Mouse (Mus musculus) midbrain, embryonic 15.5 days (tissue): Measurements from ENCODE around the gene Cep112. TPM values are rescaled to one million over a fixed set of nuclear protein-coding genes. Genes with fewer than 3 reads are reported as not detected.

Source experiments
- ATAC-seq: fragments of 200-750 bp; cut with Nextera tagmentation; replicated peaks from 2 replicates; pipeline ENCODE4 v1.8.0; 2017; ENCODE audit warnings: moderate TSS enrichment
- H3K27ac ChIP-seq: fragments of 300-500 bp; sonication (generic); 2 replicates; pipeline ENCODE4 v1.5.1; 2015; ENCODE audit warnings: mild to moderate bottlenecking, inconsistent platforms
- H3K27me3 ChIP-seq: fragments of 300-500 bp; sonication (generic); replicated peaks from 2 replicates; pipeline ENCODE4 v1.6.1; 2015; ENCODE audit warnings: inconsistent platforms
- H3K36me3 ChIP-seq: fragments of 300-500 bp; sonication (generic); replicated peaks from 2 replicates; pipeline ENCODE4 v1.6.1; 2015; ENCODE audit warnings: inconsistent platforms
- H3K4me1 ChIP-seq: fragments of 300-500 bp; sonication (generic); 2 replicates; pipeline ENCODE4 v1.6.1; 2015; ENCODE audit warnings: inconsistent platforms
- H3K4me2 ChIP-seq: fragments of 300-500 bp; sonication (generic); 2 replicates; pipeline ENCODE4 v1.6.1; 2015; ENCODE audit warnings: inconsistent platforms, mild to moderate bottlenecking, moderate library complexity
- H3K4me3 ChIP-seq: fragments of 300-500 bp; sonication (generic); 2 replicates; pipeline ENCODE4 v1.5.1; 2015; ENCODE audit warnings: mild to moderate bottlenecking, inconsistent platforms
- H3K9ac ChIP-seq: fragments of 300-500 bp; sonication (generic); 2 replicates; pipeline ENCODE4 v1.6.1; 2015; ENCODE audit warnings: mild to moderate bottlenecking, inconsistent platforms
- H3K9me3 ChIP-seq: fragments of 300-500 bp; sonication (generic); 2 replicates; pipeline ENCODE4 v1.6.1; 2016; ENCODE audit warnings: inconsistent platforms
- WGBS: fragments of 180-500 bp; shearing (Covaris S2); methylation state at CpG from one replicate; pipeline ENCODE4 v1.1.7; 2015; ENCODE audit warnings: mixed read lengths; 5-methylcytosine and 5-hydroxymethylcytosine counted together
- polyA plus RNA-seq: library from polyadenylated mRNA; unstranded; fragments of >200 nt; fragmentation: Nextera tagmentation; extraction: Ambion mirVana; gene quantifications from 2 replicates; pipeline ENCODE4 v1.2.1, GENCODE M21; 2015

Cep112 gene
- polyA plus RNA-seq, 1 experiment from 2014 or later: 29.7 TPM

DNA sequence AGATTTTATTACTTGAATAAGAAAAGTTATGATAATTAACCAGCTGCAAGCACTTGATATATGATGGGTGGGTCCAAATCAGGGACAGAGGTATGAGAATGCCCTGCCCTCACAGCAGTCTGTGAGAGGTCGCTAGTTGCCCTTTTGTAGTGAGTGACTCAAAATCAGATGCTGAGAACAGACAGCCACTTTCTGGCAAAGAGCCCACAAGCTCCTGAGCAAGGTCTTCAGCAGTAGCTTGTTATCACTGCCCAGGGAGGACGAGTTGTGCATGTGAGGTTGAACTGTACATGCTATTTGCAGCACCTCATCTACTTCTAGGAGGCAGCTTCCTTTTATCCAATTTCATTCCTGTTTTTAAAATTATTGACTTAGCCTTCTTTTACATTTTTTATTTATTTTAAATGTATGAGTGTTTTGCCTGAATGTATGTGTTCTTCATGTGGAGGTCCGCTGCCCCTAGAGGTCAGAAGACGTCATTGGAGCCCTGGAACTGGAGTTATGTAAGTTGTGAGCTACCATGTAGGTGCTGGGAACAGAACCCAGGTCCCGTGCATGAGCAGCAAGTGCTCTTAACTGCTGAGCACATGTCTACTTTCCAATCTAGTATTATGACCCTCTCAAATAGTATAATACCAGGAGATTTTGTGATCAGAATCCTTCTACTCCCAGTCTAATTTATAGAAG lies 200.7 kb downstream of the Cep112 start:
- H3K4me3 ChIP-seq: no peak overlapping the region
- 85% methylated on average over 5 of the region's 5 CpGs for WGBS
- no peak overlapping the region for H3K27ac ChIP-seq
- H3K9ac ChIP-seq: no peak overlapping the region
- no peaks in the 10 kb centered on the region for H3K36me3 ChIP-seq
- no peaks in the 10 kb centered on the region for H3K9me3 ChIP-seq
- peaks cover 19% of the 10 kb centered on the region; the same call in 1 of the 2 replicates for H3K4me1 ChIP-seq
- no peaks in the 10 kb centered on the region for H3K27me3 ChIP-seq
- ATAC-seq: no peak
- H3K4me2 ChIP-seq: no peak overlapping the region

DNA sequence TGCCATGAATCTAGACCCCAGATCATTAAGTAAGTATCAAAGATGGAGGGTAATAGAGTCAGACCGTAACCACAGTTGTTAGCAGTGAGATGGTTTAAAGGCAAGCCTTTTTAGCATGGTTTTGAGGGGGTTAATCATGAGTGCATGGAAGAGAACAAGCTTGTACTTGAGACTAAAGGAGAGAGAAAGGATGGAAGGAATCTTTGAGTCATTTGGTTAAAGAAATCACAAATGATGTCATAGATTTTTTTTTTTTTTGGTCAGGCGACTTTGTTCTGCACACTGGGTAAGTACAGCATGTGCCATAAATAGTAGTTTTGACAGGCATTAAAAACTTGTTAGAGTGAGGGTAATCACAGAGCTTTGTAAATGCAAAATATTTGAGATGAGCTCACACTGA lies 212.8 kb downstream of the Cep112 start:
- Histone ChIP-seq H3K27me3 (no peaks in the 10 kb centered on the region), H3K9me3 (no peaks in the 10 kb centered on the region), H3K4me3 (no peak overlapping the region), H3K36me3 (no peaks in the 10 kb centered on the region), H3K4me2 (no peak overlapping the region), H3K9ac (no peak overlapping the region), H3K4me1 (no peaks in the 10 kb centered on the region), H3K27ac (no peak overlapping the region)
- no peak for ATAC-seq
- WGBS: 78% methylated on average over 2 of the region's 2 CpGs

GRCm38 (mm10) chr11:108655574-108655973 lies 230.6 kb downstream of the Cep112 start:
- Histone ChIP-seq H3K36me3 (0 out of 2 replicates have a peak, but pooled peaks cover 3% of the 10 kb centered on the region), H3K27ac (no peak overlapping the region), H3K4me1 (no peaks in the 10 kb centered on the region), H3K9me3 (no peaks in the 10 kb centered on the region), H3K4me2 (no peak overlapping the region), H3K4me3 (no peak overlapping the region), H3K27me3 (no peaks in the 10 kb centered on the region), H3K9ac (no peak overlapping the region)
- 82% methylated on average over 2 of the region's 2 CpGs for WGBS
- ATAC-seq: no peak

DNA sequence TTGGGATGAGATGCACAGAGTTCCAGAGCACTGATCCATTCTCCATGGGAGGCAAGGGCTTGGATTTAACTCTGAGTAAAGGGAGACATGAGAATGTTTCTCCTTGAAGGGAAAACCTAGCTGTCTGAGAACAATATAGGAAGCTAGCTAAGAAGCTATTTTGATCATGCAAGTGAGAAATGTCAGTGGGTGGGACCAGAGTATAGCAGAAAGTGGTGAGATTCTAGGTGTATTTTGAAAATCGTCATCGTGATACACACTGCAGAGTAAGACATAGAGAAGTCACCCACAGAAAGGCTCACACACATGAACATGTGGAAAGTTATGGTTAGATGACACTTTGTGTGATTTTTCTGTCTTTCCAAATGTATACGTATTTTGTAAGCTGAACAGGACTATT lies 257.0 kb downstream of the Cep112 start:
- 98% methylated on average over 3 of the region's 3 CpGs for WGBS
- Histone ChIP-seq H3K9me3 (0 out of 2 replicates have a peak, but pooled peaks cover 2% of the 10 kb centered on the region), H3K27ac (no peak overlapping the region), H3K9ac (no peak overlapping the region), H3K36me3 (no peaks in the 10 kb centered on the region), H3K4me3 (no peak overlapping the region), H3K4me2 (no peak overlapping the region), H3K4me1 (no peaks in the 10 kb centered on the region), H3K27me3 (no peaks in the 10 kb centered on the region)
- ATAC-seq: no peak

DNA sequence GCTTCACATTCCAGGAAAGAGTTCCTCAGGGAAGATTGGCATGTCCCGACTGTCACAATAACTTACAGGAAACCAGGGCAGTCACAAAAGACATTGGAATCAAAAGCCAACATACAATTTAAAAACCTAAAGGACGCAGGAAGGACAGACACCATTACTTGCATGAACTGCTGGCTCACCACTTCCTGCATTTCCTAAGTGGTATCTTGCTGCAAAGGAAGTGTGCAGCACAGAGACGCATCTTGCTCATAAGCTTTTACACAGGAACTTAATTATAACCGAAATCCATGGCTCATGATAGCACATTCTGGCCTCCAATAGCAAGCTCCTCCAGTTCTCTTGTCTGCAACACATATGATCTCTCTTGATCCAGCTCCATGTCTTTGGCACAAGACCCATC lies 271.6 kb downstream of the Cep112 start:
- Histone ChIP-seq H3K4me2 (no peak overlapping the region), H3K9ac (no peak overlapping the region), H3K36me3 (no peaks in the 10 kb centered on the region), H3K4me3 (no peak overlapping the region), H3K4me1 (no peaks in the 10 kb centered on the region), H3K27ac (no peak overlapping the region), H3K9me3 (no peaks in the 10 kb centered on the region), H3K27me3 (no peaks in the 10 kb centered on the region)
- no peak for ATAC-seq
- 88% methylated on average over 4 of the region's 4 CpGs for WGBS

- H3K4me3 ChIP-seq: no peak overlapping the region
- WGBS: 28% methylated on average over 7 of the region's 7 CpGs
- 0 out of 2 replicates have a peak, but pooled peaks have one; percentile 60 for ATAC-seq
- H3K27me3 ChIP-seq: no peaks in the 10 kb centered on the region
- H3K9me3 ChIP-seq: no peaks in the 10 kb centered on the region
- H3K9ac ChIP-seq: no peak overlapping the region
- peak overlapping the region; percentile 40 for H3K27ac ChIP-seq
- no peak overlapping the region for H3K4me2 ChIP-seq
- no peaks in the 10 kb centered on the region for H3K36me3 ChIP-seq
- H3K4me1 ChIP-seq: peaks cover 12% of the 10 kb centered on the region
Observed at GRCm38 (mm10) chr11:108752301-108752700, 327.3 kb downstream of the Cep112 start.

GRCm38 (mm10) chr11:108752765-108753164 lies 327.8 kb downstream of the Cep112 start:
- WGBS: 83% methylated on average over 2 of the region's 2 CpGs
- H3K4me2 ChIP-seq: no peak overlapping the region
- no peaks in the 10 kb centered on the region for H3K36me3 ChIP-seq

GRCm38 (mm10) chr11:108753361-108754240 lies 328.6 kb downstream of the Cep112 start:
- no peak overlapping the region for H3K9ac ChIP-seq
- WGBS: 77% methylated on average over 7 of the region's 7 CpGs
- no peak overlapping the region for H3K4me3 ChIP-seq
- no peak overlapping the region for H3K27ac ChIP-seq
- no peak for ATAC-seq
- peaks cover 15% of the 10 kb centered on the region for H3K4me1 ChIP-seq
- H3K9me3 ChIP-seq: no peaks in the 10 kb centered on the region
- H3K27me3 ChIP-seq: no peaks in the 10 kb centered on the region
- no peaks in the 10 kb centered on the region for H3K36me3 ChIP-seq
- H3K4me2 ChIP-seq: no peak overlapping the region

More at GRCm38 (mm10) chr11:108752765-108753164, 327.8 kb downstream of the Cep112 start:
- Histone ChIP-seq H3K4me1 (peaks cover 12% of the 10 kb centered on the region), H3K9ac (no peak overlapping the region), H3K4me3 (no peak overlapping the region), H3K9me3 (no peaks in the 10 kb centered on the region), H3K27me3 (no peaks in the 10 kb centered on the region), H3K27ac (no peak overlapping the region)
- no peak for ATAC-seq

DNA sequence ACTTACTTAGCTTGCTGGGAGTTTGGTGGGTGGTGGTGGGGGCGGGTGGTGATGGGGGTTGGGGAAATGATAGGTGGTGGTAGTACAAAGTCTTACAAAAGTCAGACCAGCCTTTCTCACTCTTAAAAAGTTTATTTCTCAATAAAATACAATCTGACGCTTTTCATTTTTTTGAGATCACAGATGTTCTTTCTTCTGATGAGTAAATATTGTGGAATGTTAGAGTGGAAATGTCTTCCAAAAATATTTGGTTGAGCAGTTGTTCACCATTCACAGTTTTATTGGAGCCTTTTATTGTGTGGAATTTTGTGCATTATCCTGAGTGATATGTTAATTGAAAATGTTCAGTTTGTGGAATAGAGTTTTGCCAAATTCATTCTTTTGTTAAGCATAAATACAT lies 332.2 kb downstream of the Cep112 start:
- WGBS: 92% methylated on average over 2 of the region's 2 CpGs
- no peak for ATAC-seq

DNA sequence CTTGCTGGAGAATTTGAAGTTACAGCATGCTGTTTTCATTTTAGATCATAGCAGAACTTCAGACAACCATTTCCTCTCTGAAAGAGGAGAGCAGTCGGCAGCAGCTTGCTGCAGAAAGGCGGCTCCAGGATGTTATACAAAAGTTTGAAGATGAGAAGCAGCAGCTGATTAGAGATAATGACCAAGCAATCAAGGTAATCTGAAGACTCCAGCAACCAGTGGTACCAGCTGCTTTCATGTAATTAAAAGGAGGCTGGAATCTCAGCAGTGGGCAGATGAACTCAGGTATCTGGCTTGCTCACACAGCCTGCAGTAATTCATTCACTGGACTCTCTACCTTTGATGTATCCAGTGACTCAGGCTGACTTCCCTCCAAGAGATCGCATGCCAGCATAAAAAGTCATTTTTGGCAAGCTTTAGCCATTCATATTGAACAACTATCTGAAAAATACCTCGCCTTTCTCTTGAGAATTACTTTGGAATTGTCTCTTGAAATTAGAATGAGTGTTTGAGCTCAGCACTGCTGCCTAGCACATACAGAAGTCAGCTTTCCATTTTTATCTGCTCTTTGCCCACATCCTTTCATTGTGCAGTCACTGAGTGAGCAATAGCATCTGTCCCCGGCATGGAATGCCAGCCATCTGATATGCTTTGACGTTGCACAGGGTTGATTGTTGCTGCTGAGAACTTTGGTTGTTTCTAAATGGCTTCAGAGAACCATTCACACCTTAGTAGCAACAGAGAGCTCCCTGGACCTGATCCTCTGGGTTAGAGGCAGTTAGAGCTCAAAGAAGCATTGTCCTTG lies 332.8 kb downstream of the Cep112 start:
- no peak for ATAC-seq
- WGBS: 69% methylated on average over 6 of the region's 6 CpGs

More for the DNA sequence above, 332.2 kb downstream of the Cep112 start:
- no peak overlapping the region for H3K9ac ChIP-seq
- H3K4me3 ChIP-seq: no peak overlapping the region
- no peak overlapping the region for H3K4me2 ChIP-seq
- H3K36me3 ChIP-seq: no peaks in the 10 kb centered on the region
- peaks cover 7% of the 10 kb centered on the region for H3K4me1 ChIP-seq
- no peaks in the 10 kb centered on the region for H3K9me3 ChIP-seq
- H3K27ac ChIP-seq: 0 out of 2 replicates have a peak overlapping the region, but pooled peaks have one; percentile 34
- no peaks in the 10 kb centered on the region for H3K27me3 ChIP-seq

DNA sequence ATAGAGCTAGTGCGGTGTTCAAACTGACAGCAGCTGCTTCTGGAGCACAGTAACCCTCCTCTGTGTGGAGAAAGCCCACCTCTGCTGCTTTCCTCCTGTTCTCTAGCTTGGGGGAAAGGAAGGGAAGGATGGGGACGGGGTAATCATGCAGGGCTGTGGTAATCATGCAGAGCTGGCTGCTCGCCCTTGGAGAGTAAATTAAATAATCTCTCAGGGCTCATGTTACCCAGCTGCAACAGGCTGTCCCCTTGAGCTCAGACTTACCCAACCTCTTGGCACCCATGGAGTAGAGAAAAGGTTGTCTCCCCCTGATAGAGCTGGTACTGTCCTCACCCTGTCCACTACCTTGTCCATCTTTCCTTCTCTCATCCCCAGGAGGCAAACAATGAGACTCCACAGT lies 345.1 kb downstream of the Cep112 start:
- Histone ChIP-seq H3K9ac (no peak overlapping the region), H3K4me3 (no peak overlapping the region), H3K27ac (no peak overlapping the region), H3K4me1 (peaks cover 7% of the 10 kb centered on the region; the same call in 1 of the 2 replicates), H3K36me3 (no peaks in the 10 kb centered on the region), H3K4me2 (no peak overlapping the region), H3K9me3 (no peaks in the 10 kb centered on the region), H3K27me3 (no peaks in the 10 kb centered on the region)
- 55% methylated on average over 3 of the region's 3 CpGs for WGBS
- no peak for ATAC-seq

More for the DNA sequence above, 332.8 kb downstream of the Cep112 start:
- H3K9me3 ChIP-seq: no peaks in the 10 kb centered on the region
- H3K27ac ChIP-seq: peak overlapping the region; percentile 34; the same call in 1 of the 2 replicates
- H3K27me3 ChIP-seq: no peaks in the 10 kb centered on the region
- peaks cover 4% of the 10 kb centered on the region; the same call in 1 of the 2 replicates for H3K4me1 ChIP-seq
- no peak overlapping the region for H3K4me3 ChIP-seq
- no peak overlapping the region for H3K9ac ChIP-seq
- H3K36me3 ChIP-seq: no peaks in the 10 kb centered on the region
- no peak overlapping the region for H3K4me2 ChIP-seq
